Mouse (Mus musculus): ENCODE data around the gene Ccdc40.

DNA sequence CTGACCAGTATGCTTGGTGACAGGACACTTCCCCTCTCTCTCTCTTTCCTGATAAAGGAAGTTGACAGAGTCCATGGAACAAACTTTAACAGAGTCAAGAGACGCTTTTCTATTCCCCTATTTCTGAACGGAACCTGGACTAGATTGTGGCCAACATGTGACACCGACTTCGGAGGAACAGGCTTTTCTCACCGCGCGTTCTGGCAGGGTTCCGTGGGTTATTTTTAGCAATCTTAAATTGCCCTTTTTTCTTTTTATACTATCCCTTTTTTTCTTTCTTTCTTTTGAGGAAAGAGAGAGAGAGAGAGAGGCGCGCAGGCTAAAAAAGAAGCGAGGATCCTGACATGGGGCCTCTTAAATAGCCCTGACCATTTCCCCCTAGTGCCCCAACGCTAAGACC is 781 bp upstream of the Ccdc40 start:
- TF ChIP-seq CTCF (IDR thresholded peaks at IDR 0.05; ENCODE audit: extremely low read depth, insufficient read length, insufficient replicate concordance, low read depth, low read length) (no peak), POLR2A (IDR thresholded peaks at IDR 0.05; ENCODE audit: low read depth, low read length) (no peak)
